Mouse (Mus musculus) myocyte (in vitro differentiated cells): ENCODE results near the gene Fam81b. TPM values are rescaled to one million over a fixed set of nuclear protein-coding genes. Genes with fewer than 3 reads are reported as not detected.

Experiments used
- H3K27me3 ChIP-seq: one replicate; pipeline ENCODE4 v1.6.1; 2011; ENCODE audit not compliant: control insufficient read depth, insufficient read depth, insufficient read length
- H3K36me3 ChIP-seq: one replicate; pipeline ENCODE4 v1.6.1; 2011; ENCODE audit not compliant: control insufficient read depth, insufficient read depth
- H3K4me2 ChIP-seq: one replicate; pipeline ENCODE4 v1.6.1; 2011; ENCODE audit warnings: low read depth, control low read depth
- H3K4me3 ChIP-seq: one replicate; pipeline ENCODE4 v1.5.1; 2011; ENCODE audit warnings: mild to moderate bottlenecking, control low read depth, moderate library complexity
- H3K79me2 ChIP-seq: one replicate; pipeline ENCODE4 v1.6.1; 2011; ENCODE audit not compliant: control insufficient read depth, insufficient read depth
- H3ac ChIP-seq: one replicate; pipeline ENCODE4 v1.6.1; 2011; ENCODE audit not compliant: control insufficient read depth, insufficient read length
- CEBPB ChIP-seq: IDR thresholded peaks from 2 replicates; pipeline ENCODE4 v1.6.1; 2011; ENCODE audit warnings: mild to moderate bottlenecking, moderate library complexity; ENCODE audit not compliant: poor library complexity, insufficient read depth, severe bottlenecking
- E2F4 ChIP-seq: IDR thresholded peaks from one replicate; pipeline ENCODE4 v1.6.1; 2011; ENCODE audit warnings: mild to moderate bottlenecking, control low read depth, moderate library complexity; ENCODE audit not compliant: insufficient read depth
- MAX ChIP-seq: IDR thresholded peaks from one replicate; pipeline ENCODE4 v1.6.1; 2011; ENCODE audit warnings: low read depth, mild to moderate bottlenecking, control low read depth
- MYOD1 ChIP-seq, 3 experiments: IDR thresholded peaks; one replicate each; pipeline ENCODE4 v1.6.1; 2011; ENCODE audit warnings: control low read depth in 2 of 3, low read depth in 2 of 3, mild to moderate bottlenecking in 2 of 3, moderate library complexity in 1 of 3; ENCODE audit not compliant: insufficient read length in 2 of 3, control insufficient read depth in 1 of 3
- MYOG ChIP-seq, 3 experiments: IDR thresholded peaks; one replicate each; pipeline ENCODE4 v1.6.1; 2011; ENCODE audit warnings: control low read depth in 2 of 3, low read depth in 2 of 3, mild to moderate bottlenecking in 2 of 3; ENCODE audit not compliant: insufficient read length in 2 of 3, control insufficient read depth in 1 of 3, insufficient read depth in 1 of 3
- POLR2A ChIP-seq: IDR thresholded peaks from one replicate; pipeline ENCODE4 v1.6.1; 2011; ENCODE audit warnings: low read depth, mild to moderate bottlenecking, control low read depth, moderate library complexity; ENCODE audit not compliant: insufficient read length
- POLR2AphosphoS2 ChIP-seq: IDR thresholded peaks from one replicate; pipeline ENCODE4 v1.6.1; 2011; ENCODE audit warnings: low read depth, control low read depth; ENCODE audit not compliant: insufficient read length
- REST ChIP-seq: IDR thresholded peaks from one replicate; pipeline ENCODE4 v1.6.1; 2011; ENCODE audit warnings: mild to moderate bottlenecking, control low read depth, moderate library complexity; ENCODE audit not compliant: insufficient read depth, insufficient read length
- SRF ChIP-seq: IDR thresholded peaks from one replicate; pipeline ENCODE4 v1.6.1; 2011; ENCODE audit warnings: low read depth; ENCODE audit not compliant: control insufficient read depth, insufficient read length
- TCF12 ChIP-seq: IDR thresholded peaks from one replicate; pipeline ENCODE4 v1.6.1; 2011; ENCODE audit warnings: mild to moderate bottlenecking, control low read depth; ENCODE audit not compliant: poor library complexity, insufficient read depth, severe bottlenecking
- TCF3 ChIP-seq: IDR thresholded peaks from one replicate; pipeline ENCODE4 v1.6.1; 2011; ENCODE audit warnings: low read depth, control low read depth; ENCODE audit not compliant: insufficient read length
- USF1 ChIP-seq: IDR thresholded peaks from one replicate; pipeline ENCODE4 v1.6.1; 2011; ENCODE audit warnings: low read depth, mild to moderate bottlenecking, control low read depth, moderate library complexity
- polyA plus RNA-seq: library from polyadenylated mRNA; unstranded; fragments of >200 nt; fragmentation: generic; extraction: Trizol; gene quantifications from one replicate; pipeline ENCODE4 v1.2.1, GENCODE M21; 2012; ENCODE audit warnings: missing spikeins

Fam81b gene
- polyA plus RNA-seq, 1 experiment = not detected

DNA sequence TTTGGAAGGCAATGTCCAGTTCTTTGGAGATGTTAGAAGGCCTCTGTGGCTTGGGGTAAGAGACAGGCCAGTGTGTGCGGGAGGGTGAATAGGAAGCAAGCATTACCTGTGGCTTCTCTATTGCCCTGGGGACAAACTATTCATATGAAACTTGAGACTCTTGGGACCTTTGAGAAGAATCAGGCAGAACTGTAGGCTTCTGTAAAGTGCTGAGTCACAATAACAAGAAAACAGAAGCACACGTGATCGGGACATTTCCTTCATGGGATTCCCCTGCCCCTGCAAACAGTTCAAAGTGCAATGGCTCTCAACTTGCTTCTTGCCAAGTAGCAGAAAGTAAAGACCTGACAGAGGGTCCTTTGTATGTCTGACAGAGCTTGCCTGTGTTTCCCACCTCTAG, 48.5 kb downstream of the Fam81b start:
- H3K4me3 ChIP-seq = no peak overlapping the region
- no peak overlapping the region for H3K4me2 ChIP-seq
- no peaks in the 10 kb centered on the region for H3K27me3 ChIP-seq
- no peaks in the 10 kb centered on the region for H3K36me3 ChIP-seq
- TF ChIP-seq MAX (no peak), MYOD1 (IDR thresholded peaks at IDR 0.05; ENCODE audit: control insufficient read depth in 1 of 3, insufficient read length in 2 of 3, low read depth in 2 of 3) (no peak), SRF (no peak), POLR2AphosphoS2 (no peak), TCF3 (no peak), REST (no peak), CEBPB (no peak), E2F4 (no peak), MYOG (IDR thresholded peaks at IDR 0.05; ENCODE audit: control insufficient read depth in 1 of 3, insufficient read depth in 1 of 3, insufficient read length in 2 of 3, low read depth in 2 of 3) (no peak)
- H3ac ChIP-seq = no peak overlapping the region
- no peaks in the 10 kb centered on the region for H3K79me2 ChIP-seq

DNA sequence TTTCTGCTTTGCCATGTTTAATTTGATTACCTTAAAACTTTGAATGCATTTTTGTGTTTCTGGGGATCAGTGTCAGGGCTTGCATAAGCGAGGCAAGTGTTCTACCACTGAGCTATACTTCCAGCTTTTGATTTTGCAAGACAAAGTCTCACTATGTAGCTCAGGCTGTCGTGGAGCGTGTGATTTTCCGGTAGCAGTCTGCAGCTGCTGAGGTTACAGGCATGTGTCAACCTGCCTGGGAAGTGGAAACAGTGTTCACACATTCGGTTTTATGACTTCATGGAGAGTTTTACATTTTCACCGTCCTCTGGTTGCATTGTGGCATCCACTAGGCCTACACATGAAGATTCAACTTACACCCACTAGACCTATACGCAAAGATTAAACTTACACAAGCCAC, 54.8 kb downstream of the Fam81b start:
- no peak overlapping the region for H3ac ChIP-seq
- TF ChIP-seq MAX (no peak), MYOG (IDR thresholded peaks at IDR 0.05; ENCODE audit: control insufficient read depth in 1 of 3, insufficient read depth in 1 of 3, insufficient read length in 2 of 3, low read depth in 2 of 3) (no peak), SRF (no peak), TCF12 (no peak), CEBPB (no peak), USF1 (no peak), REST (no peak), POLR2A (no peak), MYOD1 (IDR thresholded peaks at IDR 0.05; ENCODE audit: control insufficient read depth in 1 of 3, insufficient read length in 2 of 3, low read depth in 2 of 3) (no peak), POLR2AphosphoS2 (no peak), TCF3 (no peak), E2F4 (no peak)
- H3K36me3 ChIP-seq = no peaks in the 10 kb centered on the region
- H3K4me2 ChIP-seq = no peak overlapping the region
- no peak overlapping the region for H3K4me3 ChIP-seq
- no peaks in the 10 kb centered on the region for H3K27me3 ChIP-seq
- no peaks in the 10 kb centered on the region for H3K79me2 ChIP-seq

DNA sequence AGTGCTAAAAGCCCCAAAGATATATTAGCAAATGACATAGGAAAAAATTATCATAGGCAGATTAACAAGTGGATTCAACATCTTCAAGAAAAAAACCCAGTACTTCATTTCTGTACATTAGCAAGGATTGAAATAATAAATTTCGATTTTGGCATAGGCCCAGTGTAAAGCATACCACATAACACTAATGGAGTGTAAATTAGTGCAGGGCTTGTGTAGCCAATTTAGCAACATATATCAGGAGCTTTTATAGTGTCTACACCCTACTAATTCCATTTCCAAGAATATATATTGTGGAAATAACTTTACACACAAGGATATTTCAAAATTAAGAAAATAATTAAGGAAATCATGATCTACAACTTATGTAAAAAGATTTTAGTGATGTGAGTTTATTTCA, 55.8 kb downstream of the Fam81b start:
- H3K4me2 ChIP-seq = no peak overlapping the region
- no peak overlapping the region for H3K4me3 ChIP-seq
- no peak for TF ChIP-seq TCF3
- TF ChIP-seq E2F4 = no peak
- TF ChIP-seq MYOD1 (IDR thresholded peaks at IDR 0.05; ENCODE audit: control insufficient read depth in 1 of 3, insufficient read length in 2 of 3, low read depth in 2 of 3) = no peak
- TF ChIP-seq SRF = no peak
- no peak for TF ChIP-seq CEBPB
- TF ChIP-seq USF1 = no peak
- no peak for TF ChIP-seq TCF12
- TF ChIP-seq MAX = no peak
- no peak for TF ChIP-seq REST
- TF ChIP-seq POLR2AphosphoS2 = no peak
- TF ChIP-seq MYOG (IDR thresholded peaks at IDR 0.05; ENCODE audit: control insufficient read depth in 1 of 3, insufficient read depth in 1 of 3, insufficient read length in 2 of 3, low read depth in 2 of 3) = no peak
- no peak for TF ChIP-seq POLR2A

GRCm38 (mm10) chr13:76215397-76215796, 89.5 kb downstream of the Fam81b start:
- Histone ChIP-seq H3K4me3 (no peak overlapping the region), H3K79me2 (no peaks in the 10 kb centered on the region)

More for the DNA sequence above, 55.8 kb downstream of the Fam81b start:
- Histone ChIP-seq H3K36me3 (no peaks in the 10 kb centered on the region), H3ac (no peak overlapping the region), H3K27me3 (no peaks in the 10 kb centered on the region), H3K79me2 (no peaks in the 10 kb centered on the region)

More at GRCm38 (mm10) chr13:76215397-76215796, 89.5 kb downstream of the Fam81b start:
- Histone ChIP-seq H3K27me3 (no peaks in the 10 kb centered on the region), H3K4me2 (no peak overlapping the region), H3ac (no peak overlapping the region), H3K36me3 (no peaks in the 10 kb centered on the region)
- TF ChIP-seq MAX (no peak), TCF12 (no peak), POLR2AphosphoS2 (no peak), TCF3 (no peak), REST (no peak), CEBPB (no peak), POLR2A (no peak), SRF (no peak), E2F4 (no peak), MYOD1 (IDR thresholded peaks at IDR 0.05; ENCODE audit: control insufficient read depth in 1 of 3, insufficient read length in 2 of 3, low read depth in 2 of 3) (no peak), MYOG (IDR thresholded peaks at IDR 0.05; ENCODE audit: control insufficient read depth in 1 of 3, insufficient read depth in 1 of 3, insufficient read length in 2 of 3, low read depth in 2 of 3) (no peak), USF1 (no peak)
